Mouse (Mus musculus) erythroblast, embryonic 14.5 days (primary cell): ENCODE measurements around the gene E130308A19Rik.

Experiments used
- GATA1 ChIP-seq: IDR thresholded peaks from 2 replicates; pipeline ENCODE4 v1.6.1; 2012; ENCODE audit warnings: low read length, inconsistent platforms, mixed read lengths
- TAL1 ChIP-seq: IDR thresholded peaks from 3 replicates; pipeline ENCODE4 v1.6.1; 2012; ENCODE audit warnings: low read length, inconsistent platforms, mixed read lengths

DNA sequence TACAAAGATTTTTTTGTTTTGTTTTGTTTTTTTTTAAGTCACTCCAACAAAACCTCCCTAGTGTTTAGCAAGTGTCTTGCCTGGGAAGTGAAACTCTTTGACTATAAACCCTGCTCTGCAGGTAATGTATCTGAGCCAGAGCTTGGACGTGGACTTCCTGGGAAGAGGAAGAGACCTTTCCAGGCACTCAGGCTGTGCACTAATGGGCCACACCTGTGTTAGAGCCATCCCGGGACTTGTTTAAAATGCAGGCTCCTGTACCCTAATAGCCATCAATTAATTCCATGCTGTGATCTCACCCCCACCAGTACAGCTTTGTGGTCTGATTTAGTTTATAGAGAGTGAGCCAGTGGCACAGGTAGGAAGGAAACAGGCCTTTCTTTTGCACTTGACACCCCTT lies 86.9 kb downstream of the E130308A19Rik start:
- TF ChIP-seq TAL1 (no peak), GATA1 (no peak)
